Mouse (Mus musculus) frontal cortex, adult 2 months (tissue): Measurements from ENCODE around the gene Aff1. TPM values are rescaled to one million over a fixed set of nuclear protein-coding genes. Genes with fewer than 3 reads are reported as not detected.

ENCODE experiments used
- DNase-seq, 2 experiments: peaks; one replicate each; pipeline ENCODE4 v3.0.0; 2022; ENCODE audit warnings: low spot score in 1 of 2; ENCODE audit errors: extremely low spot score in 1 of 2
- polyA plus RNA-seq: library from polyadenylated mRNA; depleted of rRNA; stranded (reverse); fragments of >200 nt; gene quantifications from 2 replicates; pipeline ENCODE4 v1.2.3, GENCODE M21; 2012

Gene Aff1
- polyA plus RNA-seq, 1 experiment, result 5.0 TPM

DNA sequence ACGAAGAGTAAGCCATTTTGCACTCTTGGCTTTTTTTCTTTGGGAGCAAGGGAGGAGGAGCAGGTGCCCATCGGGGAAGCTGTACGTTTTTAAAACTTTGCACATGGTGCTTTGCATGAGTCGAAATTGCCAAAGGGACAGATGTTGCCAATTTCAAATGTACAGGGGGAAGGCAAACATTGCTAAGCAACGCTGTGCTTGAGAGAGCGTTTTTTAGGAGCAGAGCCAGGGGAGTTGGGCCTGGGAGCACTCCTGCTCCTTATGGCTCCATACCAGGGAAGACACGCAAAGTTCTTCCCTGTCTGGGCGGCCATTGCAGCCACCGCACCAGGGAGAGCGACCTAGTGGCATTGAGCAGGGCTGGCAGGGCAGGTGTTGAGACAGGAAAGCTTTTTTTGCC, 105.6 kb downstream of the Aff1 start:
- peak in 1 of 2 experiments; percentile 60 for DNase-seq

DNA sequence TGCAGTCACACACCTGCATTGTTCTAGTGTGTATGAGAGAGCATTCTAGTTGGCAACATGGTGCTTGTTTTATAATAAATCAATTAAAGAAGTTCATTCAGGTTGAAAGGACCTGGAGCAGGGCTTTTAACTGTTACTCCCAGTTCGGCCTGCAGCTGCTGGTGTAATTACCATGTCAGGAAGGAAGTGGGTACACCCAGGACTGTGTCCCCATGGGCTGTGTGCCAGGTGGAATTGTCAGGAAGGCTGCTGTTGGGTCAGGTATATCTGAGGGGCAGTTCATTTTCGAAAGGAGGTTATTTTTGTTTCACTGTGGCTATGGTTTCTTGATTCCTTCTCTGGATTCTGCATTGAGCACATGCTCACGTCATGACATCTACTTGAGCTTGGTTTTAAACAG, 107.3 kb downstream of the Aff1 start:
- DNase-seq, result no peak

DNA sequence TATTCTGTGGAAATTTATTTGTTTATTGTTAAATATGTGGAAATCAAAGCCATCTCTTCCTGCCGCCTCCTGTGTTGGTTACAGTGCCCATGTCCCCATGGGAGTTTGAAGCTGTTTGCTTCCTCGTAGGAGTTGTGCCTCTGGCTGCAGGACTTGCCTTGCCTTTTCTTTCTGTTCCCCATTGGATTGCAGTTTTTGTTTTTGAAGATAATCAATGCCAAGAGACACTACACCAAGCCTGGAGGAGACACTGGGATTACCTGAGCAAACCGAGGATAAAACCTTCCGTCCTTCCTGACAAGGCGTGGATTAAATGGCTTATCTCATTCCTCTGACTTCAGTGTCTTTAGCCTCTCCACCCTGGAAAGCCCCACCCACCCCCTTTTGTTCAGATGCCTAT, 107.8 kb downstream of the Aff1 start:
- no peak for DNase-seq

DNA sequence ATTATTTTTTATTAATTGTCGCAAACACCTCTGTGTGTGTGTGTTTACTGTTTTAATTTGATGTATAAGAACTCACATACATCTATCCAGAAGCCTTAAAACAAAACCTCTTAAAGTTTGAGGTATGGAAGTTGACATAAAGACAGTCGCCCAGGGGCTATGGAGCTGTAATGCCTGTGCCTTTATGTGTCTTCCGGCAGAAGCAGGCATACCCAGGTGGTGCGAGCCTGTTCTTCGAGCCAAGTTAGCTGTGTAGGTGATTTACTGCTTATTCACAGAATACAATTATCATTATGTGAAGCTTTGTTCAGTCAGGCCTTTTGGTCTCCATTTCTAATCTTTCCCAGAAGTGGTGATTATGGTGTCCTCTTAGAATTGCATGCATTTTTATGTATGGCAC, 111.2 kb downstream of the Aff1 start:
- DNase-seq, result no peak

DNA sequence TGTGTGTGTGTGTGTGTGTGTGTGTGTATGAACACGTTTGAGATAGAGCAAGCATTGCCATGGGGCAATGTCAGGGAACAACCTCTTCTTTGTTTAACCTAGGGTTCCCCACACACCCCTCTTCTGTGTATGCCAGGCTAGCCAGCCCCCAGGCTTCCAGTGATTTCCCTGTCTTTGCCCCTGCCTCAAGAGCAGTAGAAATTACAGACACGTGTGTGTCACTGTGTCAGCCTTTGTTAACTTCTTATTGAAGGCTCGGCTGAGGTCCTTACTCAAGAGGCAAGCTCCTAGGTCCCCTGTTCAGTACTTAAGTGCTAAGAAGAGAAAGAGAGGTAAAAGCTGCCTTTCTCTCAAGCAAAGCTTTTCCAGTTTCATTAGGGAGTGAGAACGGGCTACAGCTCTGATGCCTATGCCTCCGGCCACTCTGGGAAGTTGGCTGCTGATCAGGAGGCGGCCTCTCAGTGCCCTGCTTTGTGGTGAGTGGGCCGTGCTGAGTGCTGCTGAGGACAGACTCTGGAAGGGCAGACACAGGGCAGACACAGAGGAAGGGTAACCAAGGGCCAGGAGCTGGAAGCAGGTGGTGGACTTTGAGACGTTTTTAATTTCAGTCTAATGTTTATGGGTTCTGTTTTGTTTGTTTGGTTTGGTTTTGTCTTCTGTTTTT, 111.9 kb downstream of the Aff1 start:
- DNase-seq, result peak in 1 of 2 experiments; percentile 44

DNA sequence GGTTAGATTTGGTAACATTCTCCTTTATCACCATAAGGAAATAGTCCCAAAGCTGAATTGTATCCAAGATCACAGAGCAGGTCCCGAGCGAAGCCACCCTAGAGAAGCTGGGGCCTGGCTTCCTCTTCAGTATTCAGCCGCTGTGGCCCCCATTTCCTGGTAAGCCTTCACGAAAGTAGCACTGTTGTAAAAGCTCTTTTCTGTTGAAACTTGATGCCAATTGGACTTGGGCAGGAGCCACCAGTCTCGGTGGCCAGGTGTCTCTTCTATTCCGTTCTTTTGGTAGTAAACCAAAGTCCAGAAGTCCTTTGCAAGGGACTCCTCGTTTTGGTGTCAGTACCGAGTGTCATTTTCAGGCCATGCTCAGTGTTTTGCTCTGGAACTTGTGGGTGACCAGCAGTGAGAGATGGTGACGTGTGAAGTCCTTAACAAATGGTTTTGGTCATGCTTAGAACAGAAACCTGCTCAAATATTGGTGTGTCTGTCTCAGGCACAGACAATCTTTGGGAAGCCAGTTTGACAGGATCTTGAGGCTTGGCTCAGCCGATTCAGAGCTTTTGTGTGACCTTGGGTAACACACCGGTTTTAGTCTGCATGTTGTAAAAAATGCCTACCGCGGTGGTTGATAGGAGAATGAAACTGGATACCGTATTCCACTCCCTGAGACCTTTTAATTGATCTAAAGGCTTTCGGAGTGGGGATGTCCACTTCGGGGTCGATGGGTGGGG, 114.8 kb downstream of the Aff1 start:
- DNase-seq, result no peak

DNA sequence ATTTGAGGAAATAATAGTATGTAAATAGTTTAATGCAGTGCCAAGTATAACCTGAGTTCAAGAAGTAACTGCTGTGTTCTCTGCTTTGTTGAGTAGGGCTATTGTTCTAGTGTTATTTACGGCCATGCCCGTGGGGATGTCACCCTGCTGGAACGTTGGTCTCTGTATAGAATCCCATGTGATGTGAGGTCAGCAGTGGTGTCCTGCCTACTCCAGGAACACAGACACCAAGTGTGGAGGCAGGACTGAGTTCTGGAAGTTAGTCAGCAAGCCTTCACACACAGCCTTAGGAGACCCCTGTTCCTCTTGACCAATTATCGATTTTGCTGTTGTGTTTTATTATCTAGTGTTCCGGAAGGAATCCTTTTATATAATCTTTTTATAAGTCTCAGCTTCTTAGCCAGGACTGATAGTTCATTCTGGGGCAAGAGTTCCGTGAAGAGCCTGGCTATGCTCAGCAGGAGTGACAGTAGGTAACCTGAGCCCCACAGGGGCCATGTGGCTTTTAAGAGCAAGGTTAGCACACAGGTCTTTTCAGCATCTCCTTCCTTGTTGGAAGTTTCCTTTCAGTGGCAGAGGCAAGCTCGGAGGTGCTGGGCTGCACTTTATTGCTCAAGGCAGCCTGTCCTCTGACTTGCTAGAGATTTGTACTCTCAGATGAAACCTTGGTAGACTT, 115.6 kb downstream of the Aff1 start:
- no peak for DNase-seq

DNA sequence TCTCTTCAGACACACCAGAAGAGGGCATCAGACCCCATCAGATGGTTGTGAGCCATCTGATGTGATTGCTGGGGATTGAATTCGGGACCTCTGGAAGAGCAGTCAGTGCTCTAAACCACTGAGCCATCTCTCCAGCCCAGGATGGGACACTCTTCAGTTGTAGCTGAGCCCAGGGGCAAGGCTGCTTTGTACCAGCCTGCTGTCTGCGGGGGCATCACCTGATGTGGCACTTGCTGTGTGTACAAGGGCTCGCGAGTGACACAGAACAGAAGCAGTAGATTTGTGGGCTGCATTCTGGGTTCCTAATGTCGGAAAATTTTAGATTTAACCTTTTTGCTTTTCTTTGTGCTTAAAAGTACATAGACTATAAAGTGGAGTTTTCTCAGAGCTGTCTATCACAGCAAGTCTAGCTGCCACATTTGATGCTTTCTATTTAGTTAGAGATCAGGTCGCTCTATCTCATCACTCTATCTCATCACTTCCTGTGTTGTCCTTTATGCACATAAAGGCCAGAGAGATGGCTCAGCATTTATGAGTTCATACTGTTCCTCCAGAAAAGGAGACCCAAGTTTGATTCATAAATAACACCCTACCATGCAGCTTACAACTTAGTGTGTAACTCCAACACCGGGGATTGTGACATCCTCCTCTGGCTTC, 117.6 kb downstream of the Aff1 start:
- DNase-seq, result no peak

DNA sequence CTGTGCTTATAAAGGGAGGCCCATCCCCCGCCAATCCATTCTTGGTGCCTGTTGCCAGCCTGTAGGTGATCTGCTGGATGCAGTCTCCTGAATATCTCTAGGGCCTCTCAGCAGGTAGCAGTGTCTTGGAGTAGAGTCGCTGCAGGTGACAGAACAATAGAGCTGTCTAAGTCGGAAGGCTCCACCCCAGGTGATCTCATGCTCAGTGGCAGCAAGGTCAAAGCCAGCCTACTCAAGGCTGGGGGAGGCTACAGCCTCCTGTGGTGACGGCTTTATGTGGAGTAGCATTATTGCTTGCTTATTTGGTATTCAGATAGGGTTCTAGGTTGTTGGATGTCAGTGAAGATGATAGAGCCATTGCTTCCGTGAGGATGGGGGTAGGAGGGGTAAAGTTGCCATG, 121.1 kb downstream of the Aff1 start:
- no peak for DNase-seq

DNA sequence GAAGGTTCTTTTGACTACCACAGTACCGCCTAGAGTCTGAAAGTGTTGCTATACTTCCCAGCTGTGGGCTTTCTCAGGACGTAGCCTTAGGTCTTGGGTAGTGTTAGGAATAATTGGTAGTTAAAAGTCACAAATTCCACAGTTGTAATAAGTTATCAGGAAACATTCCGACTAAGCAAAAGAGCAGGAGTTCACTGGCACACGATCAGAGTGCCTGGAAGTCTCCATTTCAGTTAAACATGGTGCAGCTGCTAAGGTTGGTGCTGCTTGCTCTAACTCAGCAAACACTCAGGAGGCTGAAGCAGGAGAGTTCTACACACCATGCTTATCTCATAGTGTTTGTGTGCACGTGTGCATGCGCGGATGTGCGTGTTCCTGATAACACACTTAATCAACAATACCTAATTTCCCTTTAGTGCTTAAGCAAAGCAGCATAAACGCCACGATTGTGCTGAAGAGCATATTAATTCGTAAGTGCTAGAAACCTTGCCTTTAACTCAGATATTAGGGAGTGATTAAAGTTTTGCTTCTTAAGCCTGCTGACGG, 121.9 kb downstream of the Aff1 start:
- DNase-seq, result no peak

DNA sequence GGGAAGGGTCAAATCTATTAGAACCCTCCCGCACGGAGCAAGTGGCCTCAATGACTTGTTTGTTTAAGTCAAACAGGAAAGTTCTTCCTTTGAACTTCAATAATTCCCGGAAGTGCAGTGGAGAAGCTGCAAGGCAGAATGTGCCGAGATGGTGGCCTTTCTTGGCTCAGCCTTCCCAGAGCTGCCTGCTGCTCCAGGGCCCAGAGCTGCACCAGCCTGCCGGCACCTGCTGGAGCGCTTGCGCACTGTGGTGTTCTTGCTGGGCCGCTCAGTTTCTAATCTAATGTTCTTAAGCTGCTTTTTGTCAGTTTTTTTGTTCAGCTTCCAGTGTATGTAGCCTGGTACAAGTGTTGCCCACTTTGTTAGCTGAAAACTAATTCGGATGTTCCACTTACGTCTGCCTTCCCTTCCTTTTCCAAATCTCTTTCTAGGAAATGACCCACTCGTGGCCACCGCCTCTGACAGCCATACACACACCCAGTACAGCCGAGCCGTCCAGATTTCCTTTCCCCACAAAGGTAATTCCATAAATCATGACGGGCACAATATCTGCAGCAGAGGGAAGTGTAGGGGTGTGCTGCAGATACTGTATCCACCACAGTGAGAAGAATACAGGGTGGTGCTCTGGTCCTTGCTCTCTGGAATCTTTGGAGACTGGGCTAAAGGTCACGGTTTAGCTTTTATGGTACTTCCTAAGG, 122.5 kb downstream of the Aff1 start:
- DNase-seq, result no peak

DNA sequence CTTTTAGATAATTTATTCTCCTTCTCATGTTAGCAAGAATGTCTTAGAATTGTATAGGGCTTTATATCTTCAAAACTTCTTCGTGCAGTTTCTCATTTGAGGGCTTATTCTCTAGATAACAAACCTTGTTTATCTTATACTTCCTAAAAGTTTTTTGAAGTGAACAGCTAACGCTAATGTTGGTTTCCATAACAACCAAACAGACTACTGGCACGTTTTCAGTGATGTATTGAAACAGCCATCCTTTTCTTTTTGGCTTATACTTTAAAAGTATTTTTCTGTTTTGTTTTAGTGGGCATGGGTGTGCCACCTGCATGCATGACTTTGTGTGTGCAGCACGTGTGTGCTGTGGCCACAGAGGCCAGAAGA, 123.1 kb downstream of the Aff1 start:
- no peak for DNase-seq

DNA sequence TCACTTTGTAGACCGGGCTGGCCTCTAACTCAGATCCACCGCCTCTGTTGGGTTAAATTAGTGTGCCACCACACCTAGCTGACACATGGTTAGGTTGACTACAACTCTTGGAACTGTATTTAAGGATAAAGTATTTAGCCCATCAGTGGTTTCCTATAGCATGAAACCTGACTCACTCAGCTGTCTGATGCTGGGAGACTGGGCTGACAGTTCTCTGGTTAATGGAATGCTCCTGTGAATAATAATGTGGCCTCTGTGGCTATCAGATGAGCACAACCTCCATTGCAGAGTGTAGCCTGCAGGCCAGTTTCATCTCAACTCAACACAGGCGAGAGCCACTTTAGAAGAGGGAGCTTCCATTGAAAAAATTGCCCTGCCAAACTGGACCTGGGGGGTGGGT, 124.5 kb downstream of the Aff1 start:
- no peak for DNase-seq

DNA sequence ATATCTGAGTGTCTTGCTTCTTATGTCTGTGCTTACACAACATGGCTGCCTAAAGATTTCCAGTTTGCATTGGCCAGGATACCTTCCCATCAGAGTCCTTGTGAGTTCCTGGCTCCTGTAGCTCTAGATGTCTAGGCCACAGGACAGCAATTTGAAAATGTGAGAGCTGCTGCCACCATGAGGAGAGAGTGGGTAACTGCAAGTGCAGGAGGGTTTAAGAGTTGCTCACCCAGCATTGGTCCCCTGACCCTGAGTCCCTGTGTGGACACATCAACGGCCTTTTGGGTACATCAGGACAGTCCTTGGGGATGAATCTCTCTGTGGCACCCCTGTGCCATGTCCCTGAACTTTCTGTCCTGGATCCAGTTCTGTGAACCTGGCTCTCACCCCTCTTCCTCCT, 125.6 kb downstream of the Aff1 start:
- DNase-seq, result peak; percentile 41 to 86

DNA sequence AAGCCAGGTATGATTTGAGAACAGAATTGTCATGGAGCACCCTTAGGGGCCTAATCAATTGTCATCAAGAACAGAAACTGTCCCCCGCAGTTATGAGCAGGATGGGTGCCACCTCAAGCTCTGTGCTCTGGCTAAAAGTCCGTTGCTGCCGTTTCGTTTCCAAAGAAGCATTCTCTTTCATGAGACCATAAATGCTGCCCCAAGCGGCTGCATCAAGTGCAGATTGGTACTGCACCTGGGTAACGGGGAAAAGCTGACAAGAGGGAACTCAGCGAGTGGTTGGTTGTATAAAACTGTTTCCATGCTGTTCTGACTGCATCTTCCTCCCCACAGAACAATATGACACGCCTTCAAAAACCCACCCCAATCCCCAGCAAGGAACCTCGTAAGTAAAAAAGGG, 126.4 kb downstream of the Aff1 start:
- peak in 1 of 2 experiments; percentile 19 for DNase-seq

DNA sequence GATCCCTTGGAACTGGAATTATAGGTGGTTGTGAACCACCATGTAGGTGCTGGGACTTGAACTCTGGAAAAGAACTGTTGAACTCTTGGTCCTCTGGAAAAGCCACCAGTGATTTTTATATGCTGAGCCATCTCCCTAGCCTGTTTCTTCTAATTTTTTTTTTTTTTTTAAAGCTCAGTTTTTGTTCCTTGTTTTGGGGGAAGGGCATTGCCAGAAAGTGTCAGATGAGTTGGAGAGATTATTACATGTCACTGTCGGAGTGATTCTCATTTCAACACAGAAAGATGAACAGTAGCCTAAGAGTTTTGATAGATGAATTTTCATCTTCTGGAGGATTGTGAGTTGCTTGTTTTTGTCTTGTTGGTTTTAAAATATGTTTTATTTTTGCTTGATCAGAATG, 127.5 kb downstream of the Aff1 start:
- no peak for DNase-seq

DNA sequence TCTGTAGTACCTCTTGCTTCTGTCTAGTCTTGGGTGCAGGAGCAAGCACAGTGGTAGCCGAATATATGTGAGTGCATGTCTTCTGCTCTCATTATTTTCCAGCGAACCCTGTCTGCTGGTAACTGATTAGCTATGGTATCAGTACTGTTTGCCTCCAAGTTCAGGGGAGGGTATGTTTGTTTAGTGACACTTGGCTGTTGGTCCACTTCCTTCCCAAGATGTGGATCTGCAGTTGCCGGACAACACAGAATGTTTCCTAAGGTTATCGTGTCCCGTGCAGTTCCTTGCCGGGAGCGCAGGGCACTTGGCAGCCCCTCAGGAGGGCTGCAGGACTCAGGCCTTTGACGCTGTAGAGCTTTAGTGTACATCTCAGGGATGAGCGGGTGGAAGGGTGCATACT, 128.9 kb downstream of the Aff1 start:
- no peak for DNase-seq

DNA sequence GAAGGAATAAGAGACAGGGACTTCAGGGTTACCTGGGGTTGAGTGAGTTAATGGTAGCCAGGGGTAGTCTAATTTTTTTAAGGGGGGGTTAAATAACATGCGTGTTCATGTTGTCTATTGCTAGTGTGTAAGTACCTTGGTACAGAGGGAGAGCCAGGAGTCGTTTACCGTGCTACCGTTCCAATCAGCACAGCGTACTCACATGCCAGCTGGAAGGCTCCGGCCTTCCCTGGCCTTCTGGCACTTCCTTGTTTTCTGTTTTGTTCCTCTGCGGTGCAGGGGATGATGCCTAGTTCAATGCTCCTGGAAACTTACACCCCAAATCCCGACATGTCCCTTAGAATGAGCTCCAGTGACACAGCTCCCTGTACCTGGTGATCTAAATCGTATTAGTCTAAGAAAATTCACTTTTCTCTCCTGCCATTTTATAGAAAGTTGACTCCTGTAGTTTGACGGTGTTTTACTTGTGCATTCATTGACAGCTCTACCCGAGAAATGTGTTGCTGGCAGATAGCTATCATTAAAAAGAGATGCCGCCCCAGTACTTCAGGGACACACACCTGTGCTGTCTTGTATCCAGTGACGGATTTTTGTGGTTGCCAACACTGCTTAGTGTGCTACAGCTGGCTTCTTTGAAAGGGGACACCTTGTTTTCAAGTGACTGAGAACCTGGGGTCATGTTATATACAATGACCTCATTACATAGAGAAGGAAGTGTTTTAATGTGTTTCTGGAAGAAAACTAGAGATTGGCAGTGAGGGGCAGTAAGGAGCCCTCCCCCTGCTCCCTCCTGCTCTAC, 129.5 kb downstream of the Aff1 start:
- DNase-seq, result no peak

DNA sequence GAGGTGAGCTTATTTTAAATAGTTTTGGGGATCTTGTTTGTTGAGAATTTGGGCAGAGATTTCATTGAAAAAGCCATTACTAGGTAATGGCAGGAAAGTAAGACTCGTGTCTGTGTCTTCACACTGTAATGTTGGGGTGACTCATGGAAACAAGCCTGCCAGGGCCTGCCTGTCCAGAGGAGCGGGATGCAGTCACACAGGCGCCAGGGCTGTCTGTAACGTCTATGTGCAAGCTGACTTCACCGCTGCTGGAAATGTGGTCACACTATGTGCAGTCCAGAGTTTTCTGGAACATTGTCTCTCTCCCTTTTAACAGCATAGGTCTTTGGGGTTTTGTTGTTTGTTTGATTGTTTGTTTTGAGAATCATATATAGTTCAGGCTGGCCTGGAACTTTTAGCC, 130.8 kb downstream of the Aff1 start:
- DNase-seq, result no peak

DNA sequence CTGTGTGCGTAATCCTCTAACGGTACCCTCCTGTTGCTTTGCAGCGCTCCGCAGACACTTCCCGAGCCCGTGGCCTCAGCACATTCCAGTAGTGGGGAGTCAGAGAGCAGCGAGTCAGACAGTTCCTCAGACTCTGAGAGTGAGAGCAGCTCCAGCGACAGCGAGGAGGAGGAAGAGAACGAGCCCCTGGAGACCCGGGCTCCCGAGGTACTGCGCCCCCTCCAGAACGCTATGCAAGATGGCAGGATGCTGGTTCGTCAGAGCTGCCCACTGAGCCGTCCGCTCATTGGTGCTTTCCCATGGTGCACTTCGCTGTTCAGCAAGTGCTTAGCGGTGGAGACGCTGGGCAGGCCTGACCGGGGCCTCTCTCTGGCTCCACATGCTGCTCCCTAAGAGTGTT, 136.1 kb downstream of the Aff1 start:
- DNase-seq, result no peak
